Mouse (Mus musculus) adrenal gland, adult 2 months (tissue): ENCODE data around the gene Tbc1d10b. TPM values are rescaled to one million over a fixed set of nuclear protein-coding genes. Genes with fewer than 3 reads are reported as not detected.
"Not testable (repeated sequence)": the region's sequence is repeated elsewhere in the genome, so short reads cannot be mapped to it uniquely, and the experiment has no call there.

Experiments used
- DNase-seq: peaks from one replicate; pipeline ENCODE4 v3.0.0; 2021
- polyA plus RNA-seq: library from polyadenylated mRNA; depleted of rRNA; stranded (reverse); fragments of >200 nt; gene quantifications from 2 replicates; pipeline ENCODE4 v1.2.3, GENCODE M21; 2012
- total RNA-seq, 2 experiments: library from RNA; stranded (reverse); gene quantifications; 2 replicates each; pipeline ENCODE4 v1.2.3; 2021

Gene Tbc1d10b
- total and polyA plus RNA-seq, 3 experiments = 31.5 to 43.6 (median 36.0) TPM

- peak; percentile 47 for DNase-seq
These were observed 634 bp downstream of the Tbc1d10b start for GRCm38 (mm10) chr7:127207374-127208294.

- DNase-seq = no peak
These were observed 1.7 kb downstream of the Tbc1d10b start for GRCm38 (mm10) chr7:127206606-127207005.

- DNase-seq = no peak
These were observed 11.8 kb downstream of the Tbc1d10b start for GRCm38 (mm10) chr7:127196484-127196883.

- peak; percentile 96 for DNase-seq
These were observed 12.5 kb downstream of the Tbc1d10b start, which contains the start of gene Cd2bp2 for GRCm38 (mm10) chr7:127195544-127196295. TSS of gene Cd2bp2 (minus strand) at chr7:127196050.

- no peak for DNase-seq
These were observed 13.6 kb downstream of the Tbc1d10b start for GRCm38 (mm10) chr7:127194633-127195029.

- no peak for DNase-seq
These were observed 14.1 kb downstream of the Tbc1d10b start for GRCm38 (mm10) chr7:127194011-127194632.

- DNase-seq = no peak
These were observed 15.3 kb downstream of the Tbc1d10b start for GRCm38 (mm10) chr7:127192989-127193388.

GRCm38 (mm10) chr7:127190672-127191071 lies 17.6 kb downstream of the Tbc1d10b start:
- no peak for DNase-seq

GRCm38 (mm10) chr7:127188305-127189276 lies 19.7 kb downstream of the Tbc1d10b start:
- DNase-seq = no peak

GRCm38 (mm10) chr7:127187351-127187750 lies 20.9 kb downstream of the Tbc1d10b start:
- DNase-seq = no peak

- no peak for DNase-seq
These were observed 22.7 kb downstream of the Tbc1d10b start for GRCm38 (mm10) chr7:127185601-127186000.

- no peak for DNase-seq
These were observed 23.5 kb downstream of the Tbc1d10b start for GRCm38 (mm10) chr7:127184720-127185119.

GRCm38 (mm10) chr7:127183828-127184227 lies 24.4 kb downstream of the Tbc1d10b start:
- no peak for DNase-seq

- DNase-seq = no peak
These were observed 24.9 kb downstream of the Tbc1d10b start for GRCm38 (mm10) chr7:127183345-127183744.

GRCm38 (mm10) chr7:127181724-127182123 lies 26.5 kb downstream of the Tbc1d10b start:
- DNase-seq = not testable (repeated sequence)

- DNase-seq = no peak
These were observed 27.5 kb downstream of the Tbc1d10b start for GRCm38 (mm10) chr7:127180783-127181182.

GRCm38 (mm10) chr7:127176937-127177336 lies 31.3 kb downstream of the Tbc1d10b start:
- DNase-seq = no peak

- DNase-seq = no peak
These were observed 41.8 kb downstream of the Tbc1d10b start for GRCm38 (mm10) chr7:127166501-127166900.

GRCm38 (mm10) chr7:127165607-127166493 lies 42.4 kb downstream of the Tbc1d10b start:
- no peak for DNase-seq

- DNase-seq = no peak
These were observed 44.3 kb downstream of the Tbc1d10b start for GRCm38 (mm10) chr7:127164002-127164401.
